Mouse (Mus musculus) brown adipose tissue, adult 24 weeks (tissue): ENCODE measurements around the gene Cep95. TPM values are rescaled to one million over a fixed set of nuclear protein-coding genes. Genes with fewer than 3 reads are reported as not detected.
A peak's percentile ranks its signal among the peaks of the same experiment; 100 is the strongest.
"Not testable (repeated sequence)": the region's sequence is repeated elsewhere in the genome, so short reads cannot be mapped to it uniquely, and the experiment has no call there.

Source experiments
- H3K27ac ChIP-seq: fragments of 200-500 bp; replicated peaks from 2 replicates; pipeline ENCODE4 v1.5.1; 2012; ENCODE audit warnings: low read depth, mild to moderate bottlenecking, low read length
- H3K4me1 ChIP-seq: fragments of 200-500 bp; 2 replicates; pipeline ENCODE4 v1.6.1; 2012; ENCODE audit warnings: low read length, mixed read lengths; ENCODE audit not compliant: control insufficient read depth, insufficient read depth, insufficient read length
- H3K4me3 ChIP-seq: fragments of 200-500 bp; 2 replicates; pipeline ENCODE4 v1.5.1; 2012; ENCODE audit warnings: low read depth, mild to moderate bottlenecking, low read length, moderate library complexity; ENCODE audit not compliant: insufficient read depth
- polyA plus RNA-seq: library from polyadenylated mRNA; stranded (reverse); fragments of >200 nt; gene quantifications from 2 replicates; pipeline ENCODE4 v1.2.4, GENCODE M21; 2012; ENCODE audit not compliant: missing spikeins, insufficient read depth, insufficient read length

Gene Cep95
- 3.4 and 13.9 TPM in 2 replicates for polyA plus RNA-seq

DNA sequence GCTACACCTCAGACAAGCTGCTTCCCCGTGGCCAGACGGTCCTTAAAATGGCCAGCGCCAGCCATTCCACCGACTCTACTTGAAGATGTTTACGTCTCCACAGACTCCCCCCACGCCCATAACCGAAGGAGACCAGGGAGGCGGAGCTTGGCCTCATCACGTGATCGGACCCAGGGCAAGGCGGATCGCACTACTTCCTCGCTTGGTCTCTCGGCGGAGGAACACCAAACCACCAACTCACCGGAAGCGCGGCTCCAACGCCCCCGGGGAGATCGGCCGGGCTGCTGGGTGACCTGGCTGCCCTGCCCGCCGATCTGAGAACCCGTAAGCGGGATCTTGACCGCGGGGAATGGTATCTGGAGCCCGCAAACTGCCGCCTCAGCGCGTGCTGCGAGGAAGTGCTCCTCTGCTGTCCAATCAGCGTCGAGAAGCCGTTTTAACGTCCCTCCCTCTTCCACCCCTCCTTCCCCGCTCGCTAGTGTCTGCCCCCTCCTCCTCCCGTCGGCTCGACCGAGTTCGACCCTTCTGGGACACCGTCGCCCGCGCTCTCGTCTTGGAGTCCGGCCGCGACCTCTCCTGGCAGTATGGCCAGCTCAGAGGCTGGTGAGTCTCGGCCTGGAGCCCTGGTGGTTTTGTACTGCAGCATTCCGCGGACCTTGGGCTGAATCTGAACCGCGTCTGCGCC is at the start of gene Cep95, which contains the start of gene Ddx5:
TSS of gene Cep95 (plus strand) at position 478 of the 685 bp plus-strand sequence.
TSS of gene Ddx5 (minus strand) at position 411 of the 685 bp plus-strand sequence.
- Histone ChIP-seq H3K4me1 (no peaks in the 10 kb centered on the region), H3K4me3 (peak within 1 kb of the TSS; percentile 98), H3K27ac (peak within 1 kb of the TSS; percentile 99)

DNA sequence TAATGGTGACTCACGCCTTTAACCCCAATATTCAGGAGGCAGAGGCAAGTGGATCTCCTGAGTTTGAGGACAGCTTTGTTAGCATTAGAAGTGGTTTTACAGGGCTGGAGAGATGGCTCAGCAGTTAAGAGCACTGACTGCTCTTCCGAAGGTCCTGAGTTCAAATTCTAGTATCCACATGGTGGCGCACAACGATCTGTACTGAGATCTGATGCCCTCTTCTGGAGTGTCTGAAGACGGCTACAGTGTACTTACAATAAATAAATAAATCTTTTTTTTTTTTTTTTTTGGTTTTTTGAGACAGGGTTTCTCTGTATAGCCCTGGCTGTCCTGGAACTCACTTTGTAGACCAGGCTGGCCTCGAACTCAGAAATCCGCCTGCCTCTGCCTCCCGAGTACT is 48.3 kb upstream of the Cep95 start:
- peaks cover 11% of the 10 kb centered on the region for H3K4me1 ChIP-seq
- H3K27ac ChIP-seq, H3K4me3 ChIP-seq: not testable (repeated sequence)

DNA sequence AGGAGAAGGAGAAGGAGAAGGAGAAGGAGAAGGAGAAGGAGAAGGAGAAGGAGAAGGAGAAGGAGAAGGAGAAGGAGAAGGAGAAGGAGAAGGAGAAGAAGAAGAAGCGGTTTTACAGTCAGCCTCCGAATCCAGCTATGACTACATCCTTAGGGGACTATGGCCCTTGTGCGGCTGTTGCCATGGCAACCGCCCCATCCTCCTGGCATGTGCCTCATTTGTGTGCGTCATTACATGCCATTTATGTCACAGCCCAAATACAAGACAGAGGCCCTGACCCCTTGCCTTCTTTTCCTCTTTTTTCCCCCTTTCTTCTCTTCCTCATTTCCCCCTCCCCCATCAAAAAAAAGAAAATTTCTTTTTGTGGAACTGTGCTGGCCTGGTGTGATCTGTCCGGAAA is 47.8 kb upstream of the Cep95 start:
- Histone ChIP-seq H3K4me1 (peaks cover 7% of the 10 kb centered on the region), H3K27ac (no peak overlapping the region), H3K4me3 (no peak overlapping the region)

DNA sequence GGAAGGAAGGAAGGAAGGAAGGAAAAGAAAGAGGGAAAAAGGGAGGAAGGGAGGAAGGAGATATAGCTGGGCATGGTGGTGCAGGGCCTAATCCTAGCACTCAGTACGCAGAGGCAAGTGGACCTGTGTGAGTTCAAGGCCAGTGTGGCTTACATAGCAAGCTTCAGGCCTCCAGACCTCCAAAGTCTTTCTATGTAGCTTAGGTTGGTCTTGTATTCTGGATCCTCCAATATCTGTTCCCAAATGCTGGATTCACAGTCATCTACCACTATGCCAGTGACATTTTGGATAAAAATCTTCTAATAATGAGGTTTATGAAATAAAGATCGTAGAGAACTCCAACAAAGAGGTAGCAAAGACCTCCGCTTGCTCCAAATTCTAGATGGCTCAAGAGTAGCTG is 47.2 kb upstream of the Cep95 start:
- H3K4me3 ChIP-seq: no peak overlapping the region
- H3K27ac ChIP-seq: peak overlapping the region; percentile 17; the same call in 1 of the 2 replicates
- H3K4me1 ChIP-seq: peaks cover 7% of the 10 kb centered on the region; the same call in 1 of the 2 replicates

DNA sequence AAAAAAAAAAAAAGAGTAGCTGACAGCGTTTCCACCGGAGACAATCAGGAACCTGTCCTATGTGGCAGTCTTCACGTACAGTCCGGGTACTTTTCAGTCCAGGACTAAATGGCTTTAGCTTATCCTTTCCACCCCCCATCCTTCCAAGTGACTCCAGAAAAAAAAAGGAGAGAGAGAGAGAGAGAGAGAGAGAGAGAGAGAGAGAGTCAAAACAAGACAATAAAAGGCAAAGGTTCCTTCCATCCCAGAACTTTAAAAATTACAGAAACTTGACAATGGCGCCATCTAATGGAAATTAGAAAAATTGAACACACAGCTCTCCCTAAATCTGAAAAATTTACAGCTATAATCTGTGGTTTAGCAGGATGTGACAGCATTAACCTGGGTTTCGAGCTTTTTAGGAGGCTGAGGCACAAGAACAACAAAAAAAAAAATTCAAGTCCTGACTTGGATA is 46.6 kb upstream of the Cep95 start:
- Histone ChIP-seq H3K27ac (no peak overlapping the region), H3K4me1 (peaks cover 7% of the 10 kb centered on the region; the same call in 1 of the 2 replicates), H3K4me3 (no peak overlapping the region)

DNA sequence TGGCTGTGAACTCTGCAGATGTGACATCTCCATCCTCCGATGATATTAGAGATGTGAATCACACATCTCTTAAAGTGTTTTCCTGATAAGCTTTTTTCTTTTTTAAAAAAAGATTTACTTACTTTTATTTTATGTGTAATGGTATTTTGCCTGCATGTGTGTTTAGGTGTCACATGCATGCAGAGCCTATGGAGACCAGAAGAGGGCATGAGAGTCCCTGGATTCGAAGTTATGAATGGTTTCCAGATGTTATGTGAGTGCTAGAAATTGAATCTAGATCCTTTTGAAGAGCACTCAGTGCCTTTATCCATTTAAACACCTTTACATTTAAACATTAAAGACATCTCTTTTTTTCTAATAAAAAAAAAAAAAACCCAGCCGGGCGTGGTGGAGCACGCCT is 44.1 kb upstream of the Cep95 start:
- H3K4me1 ChIP-seq: peaks cover 4% of the 10 kb centered on the region; the same call in 1 of the 2 replicates
- no peak overlapping the region for H3K27ac ChIP-seq

DNA sequence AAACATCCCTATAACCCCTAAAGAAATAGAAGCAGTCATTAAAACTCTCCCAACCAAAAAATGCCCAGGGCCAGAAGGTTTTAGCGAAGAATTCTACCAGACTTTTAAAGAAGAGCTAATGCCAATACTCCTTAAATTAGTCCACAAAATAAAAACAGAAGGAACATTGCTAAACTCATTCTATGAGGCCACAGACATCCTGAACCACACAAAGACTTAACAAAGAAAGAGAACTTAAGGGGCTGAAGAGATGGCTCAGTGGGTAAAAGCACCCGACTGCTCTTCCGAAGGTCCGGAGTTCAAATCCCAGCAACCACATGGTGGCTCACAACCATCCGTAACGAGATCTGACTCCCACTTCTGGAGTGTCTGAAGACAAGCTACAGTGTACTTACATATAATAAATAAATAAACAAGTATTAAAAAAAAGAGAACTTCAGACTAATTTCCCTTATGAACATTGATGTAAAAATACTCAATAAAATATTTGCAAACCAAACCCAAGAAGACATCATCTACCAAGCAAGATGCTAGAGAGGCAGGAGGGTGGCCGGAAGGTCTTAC is 39.4 kb upstream of the Cep95 start:
- H3K27ac ChIP-seq, H3K4me3 ChIP-seq: not testable (repeated sequence)

More for the DNA sequence above, 44.1 kb upstream of the Cep95 start:
- no peak overlapping the region for H3K4me3 ChIP-seq

DNA sequence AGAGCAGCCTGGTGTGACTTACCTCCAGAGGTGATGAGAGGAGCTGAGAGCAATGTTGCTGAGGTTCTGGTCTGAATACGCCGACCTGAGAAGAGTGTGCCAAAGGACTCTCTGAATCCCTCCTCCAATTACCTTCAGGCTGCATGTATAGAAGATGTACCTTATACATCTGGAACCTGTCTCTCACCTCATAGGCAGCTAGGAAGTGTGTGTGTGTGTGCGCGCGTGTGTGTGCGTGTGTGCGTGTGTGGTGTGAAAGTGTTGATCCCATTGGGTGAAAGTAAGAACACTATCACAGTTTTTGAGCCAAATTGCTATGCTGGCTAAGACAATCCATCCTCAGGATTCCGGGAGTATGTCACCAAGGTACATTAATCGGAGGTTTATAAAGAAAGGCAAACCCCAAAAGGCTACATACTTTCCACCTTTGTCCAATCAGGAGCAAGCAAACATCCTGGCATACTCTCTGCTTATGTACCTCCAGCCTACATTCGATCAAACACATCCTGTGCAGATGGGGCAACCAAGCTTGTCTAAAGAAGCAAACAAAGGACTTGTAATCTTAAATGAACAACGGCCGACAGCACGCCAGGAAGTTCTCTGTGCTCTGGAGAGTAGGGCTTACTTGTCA is 38.8 kb upstream of the Cep95 start, which contains the start of gene Pecam1:
TSS of gene Pecam1 (minus strand) at position 508 of the 631 bp plus-strand sequence.
- no peaks in the 10 kb centered on the region for H3K4me1 ChIP-seq
- H3K27ac ChIP-seq: peak within 1 kb of the TSS; percentile 80
- peak within 1 kb of the TSS; percentile 42 for H3K4me3 ChIP-seq

More for the DNA sequence above, 39.4 kb upstream of the Cep95 start:
- H3K4me1 ChIP-seq: not testable (repeated sequence)

DNA sequence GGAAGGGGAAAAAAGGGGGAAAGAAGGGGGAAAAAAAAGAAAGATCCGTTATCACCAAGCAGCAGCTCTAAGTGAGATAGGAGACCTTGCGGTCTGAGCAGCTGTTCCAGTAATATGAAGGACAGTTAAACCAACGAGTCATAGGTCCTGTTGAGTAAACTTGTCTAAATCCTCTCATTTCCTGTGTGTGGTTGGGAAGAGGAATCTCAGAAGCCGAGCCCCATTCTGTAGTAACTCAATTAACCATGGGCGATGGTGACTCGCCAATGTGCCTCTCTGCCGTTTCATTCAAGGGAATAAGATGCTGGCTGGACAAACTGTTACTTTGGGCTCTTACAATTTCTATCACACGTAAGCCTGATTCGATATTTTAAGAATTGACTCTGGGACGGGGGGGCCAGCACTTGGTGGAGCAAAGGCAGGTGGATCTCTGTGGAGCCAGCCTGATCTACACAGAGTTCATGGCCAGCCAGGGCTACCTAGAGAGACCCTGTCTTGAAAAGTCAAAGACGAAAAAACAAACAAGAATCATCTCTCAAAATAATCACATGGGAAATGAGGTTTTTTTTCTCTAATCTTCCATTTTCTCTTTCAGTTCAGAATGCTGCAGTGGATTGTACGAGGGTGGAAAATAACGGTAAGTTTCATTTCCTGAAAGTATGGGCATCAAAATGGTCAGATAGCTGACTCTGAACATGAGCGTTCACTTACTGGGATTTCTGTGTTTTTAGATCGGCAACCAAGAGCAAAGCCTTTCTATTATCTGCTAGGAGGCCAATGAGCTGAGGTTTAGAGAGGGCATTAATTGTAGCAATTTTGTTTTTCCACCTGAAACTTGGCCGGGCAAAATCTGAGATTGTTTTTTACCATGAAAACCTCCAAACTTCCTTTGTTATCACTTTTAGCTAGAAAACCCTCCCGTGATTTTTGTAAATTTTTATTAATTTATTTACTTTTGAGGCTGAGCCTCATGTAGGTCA is 37.7 kb upstream of the Cep95 start, which contains the start of gene Milr1:
TSS of gene Milr1 (plus strand) at position 188 of the 980 bp plus-strand sequence.
- Histone ChIP-seq H3K4me1 (no peaks in the 10 kb centered on the region; the same call in 1 of the 2 replicates), H3K27ac (peak within 1 kb of the TSS; percentile 80), H3K4me3 (peak within 1 kb of the TSS; percentile 42)

DNA sequence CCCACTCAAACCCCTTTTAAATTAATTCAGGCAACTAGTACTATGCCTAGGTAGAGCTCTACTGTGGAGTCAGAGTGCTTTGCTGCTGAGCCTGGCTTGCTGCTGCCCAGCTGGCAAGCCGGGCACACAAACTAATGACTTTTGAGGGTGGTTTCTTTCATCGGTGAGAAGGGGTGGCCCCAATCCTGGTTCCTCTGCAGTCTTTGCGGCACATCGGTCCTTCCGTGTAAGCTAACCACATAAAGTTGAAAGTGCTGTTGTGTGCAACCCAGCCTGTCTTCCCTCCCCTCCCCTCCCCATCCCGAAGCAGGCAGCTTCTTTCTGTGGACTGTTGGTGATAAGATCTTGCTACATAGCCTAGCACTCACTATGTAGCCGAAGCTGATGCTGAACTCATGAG is 36.9 kb upstream of the Cep95 start:
- Histone ChIP-seq H3K27ac (peak overlapping the region; percentile 43), H3K4me1 (no peaks in the 10 kb centered on the region; the same call in 1 of the 2 replicates), H3K4me3 (peak overlapping the region; percentile 14; the same call in 1 of the 2 replicates)

DNA sequence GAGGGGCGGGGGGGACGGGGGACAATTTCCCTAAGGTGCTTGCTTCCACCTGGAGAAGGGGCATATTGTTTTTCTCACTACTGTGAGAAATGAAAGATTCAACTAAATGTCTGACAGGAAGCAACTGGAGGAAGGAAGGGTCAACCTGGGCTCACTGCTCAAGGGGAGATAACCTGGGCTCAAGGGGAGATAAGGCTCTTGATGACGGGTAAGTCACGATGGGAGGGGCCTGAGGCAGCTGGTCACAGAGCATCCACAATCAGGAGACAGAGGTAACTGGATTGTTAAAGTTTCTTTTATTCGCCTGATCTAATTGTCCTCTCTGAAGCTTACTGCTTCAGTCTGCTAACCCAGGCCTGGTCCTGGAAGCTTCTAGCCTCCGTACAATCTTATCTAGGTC is 35.7 kb upstream of the Cep95 start:
- Histone ChIP-seq H3K4me1 (no peaks in the 10 kb centered on the region; the same call in 1 of the 2 replicates), H3K4me3 (no peak overlapping the region), H3K27ac (no peak overlapping the region)

DNA sequence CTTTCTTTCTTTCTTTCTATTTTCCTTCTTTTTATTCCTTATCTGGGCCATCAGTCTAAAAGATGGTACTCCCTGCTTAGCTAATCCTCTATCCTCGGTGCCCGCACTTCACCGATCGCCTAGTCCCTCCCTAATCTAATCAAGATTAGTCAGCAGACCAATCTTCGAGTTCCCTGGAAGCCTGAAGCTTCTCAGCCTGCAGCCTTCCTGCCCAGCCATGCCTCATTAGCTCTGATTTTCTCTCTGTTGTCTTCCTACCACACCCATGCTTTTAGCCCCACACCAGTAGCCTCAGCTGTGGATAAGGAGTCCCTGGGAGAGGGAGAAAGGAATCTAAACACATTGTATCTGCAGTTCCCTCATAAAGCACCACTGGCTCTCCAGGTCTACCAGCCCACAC is 33.5 kb upstream of the Cep95 start:
- no peak overlapping the region for H3K4me3 ChIP-seq
- no peak overlapping the region for H3K27ac ChIP-seq
- no peaks in the 10 kb centered on the region; the same call in 1 of the 2 replicates for H3K4me1 ChIP-seq

DNA sequence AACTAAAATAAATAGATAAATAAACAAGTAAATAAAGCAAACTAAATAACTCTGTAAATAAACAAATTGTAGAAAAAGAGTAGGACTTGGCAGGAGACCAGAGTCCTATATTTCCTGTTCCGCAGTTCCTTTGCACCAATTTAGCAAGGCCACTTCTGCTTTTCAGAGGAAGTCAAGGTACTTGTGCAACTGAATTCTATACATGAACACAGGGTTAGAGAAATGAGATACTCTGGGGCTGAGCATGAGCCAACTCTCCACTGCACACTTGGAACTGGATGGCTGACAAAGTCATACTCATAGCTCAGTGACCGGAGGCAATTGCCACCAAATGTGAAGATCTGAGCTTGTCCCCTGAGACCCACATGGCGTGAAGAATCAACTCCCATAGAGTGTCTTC is 30.0 kb upstream of the Cep95 start:
- H3K4me3 ChIP-seq: no peak overlapping the region
- H3K4me1 ChIP-seq: no peaks in the 10 kb centered on the region; the same call in 1 of the 2 replicates
- H3K27ac ChIP-seq: no peak overlapping the region

DNA sequence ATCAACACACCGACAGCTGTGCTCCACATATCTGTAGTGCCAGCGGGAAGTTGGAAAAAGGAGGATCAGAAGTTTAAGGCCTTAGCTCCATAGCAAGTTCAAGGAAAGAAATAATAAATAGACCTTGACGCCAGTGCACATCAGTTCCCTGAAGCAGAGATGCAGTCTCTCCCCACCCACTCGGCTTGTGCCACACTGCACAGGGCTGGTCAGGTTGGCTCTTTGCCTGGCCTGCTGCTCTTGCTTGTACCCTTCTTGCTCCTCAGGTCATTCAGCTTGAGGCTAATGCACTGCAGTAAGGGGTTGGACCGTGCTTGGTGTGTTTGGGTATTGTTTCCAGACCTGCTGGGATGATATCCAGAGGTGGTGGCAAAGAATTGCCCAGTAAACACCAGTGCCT is 28.5 kb upstream of the Cep95 start:
- Histone ChIP-seq H3K4me1 (no peaks in the 10 kb centered on the region; the same call in 1 of the 2 replicates), H3K4me3 (no peak overlapping the region), H3K27ac (no peak overlapping the region)
